Mouse (Mus musculus): ENCODE measurements around the gene Gm3173.
"Not testable (repeated sequence)": the region's sequence is repeated elsewhere in the genome, so short reads cannot be mapped to it uniquely, and the experiment has no call there.

The Gm3173 gene

DNA sequence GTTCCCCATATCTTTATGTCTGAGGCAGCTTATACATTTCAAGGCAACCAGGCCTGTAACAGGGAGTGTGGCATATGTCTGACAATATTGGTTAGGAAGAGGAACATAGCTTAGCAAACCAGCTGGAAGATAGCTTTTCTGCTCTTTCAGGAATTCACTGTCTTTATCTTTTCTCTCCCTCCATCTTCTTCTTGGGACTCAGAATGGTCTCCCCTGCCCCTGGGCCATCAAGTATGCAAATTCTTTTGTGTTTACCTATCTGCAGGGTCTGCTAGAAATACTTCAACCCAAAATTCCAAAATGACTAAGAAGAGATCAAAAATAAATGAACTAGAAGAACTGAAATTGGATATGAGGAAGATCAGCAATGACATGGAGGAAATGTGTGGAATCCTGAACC is at the start of gene Gm3173:
Gene Gm3173, plus strand, starts transcription at position 301 of the 400 bp plus-strand sequence.
- DNase-seq, result not testable (repeated sequence)

GRCm38 (mm10) chr14:4385606-4386005 is 45.2 kb upstream of the Gm3173 start:
- peak in 1 of 2 experiments; percentile 30 for DNase-seq

GRCm38 (mm10) chr14:4392841-4393530 is 37.8 kb upstream of the Gm3173 start:
- not testable (repeated sequence) for DNase-seq

GRCm38 (mm10) chr14:4397226-4397625 is 33.6 kb upstream of the Gm3173 start, which contains the start of gene Gm3159:
Gm3159 (plus strand) TSS chr14:4397526.
- not testable (repeated sequence) for DNase-seq

DNA sequence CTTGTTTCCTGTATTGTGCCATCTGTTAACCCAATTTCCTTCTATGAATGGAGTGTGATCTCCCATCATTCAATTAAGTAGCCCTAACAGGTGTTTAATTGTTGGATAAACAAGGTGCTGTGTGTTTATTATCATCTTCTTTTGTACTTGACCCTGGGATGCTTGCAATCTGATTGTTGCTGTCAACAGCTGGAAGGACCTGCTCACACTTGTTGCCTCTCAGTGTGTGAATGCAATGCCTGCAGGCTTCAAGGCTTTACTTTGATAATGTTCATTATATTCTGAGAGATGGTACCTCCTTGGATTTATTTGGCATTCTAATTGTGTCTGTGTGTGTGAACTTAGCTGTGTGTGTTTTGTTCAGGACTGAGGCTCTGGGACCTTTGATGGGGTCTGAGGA is 32.2 kb upstream of the Gm3173 start:
- peak in 1 of 2 experiments; percentile 26 for DNase-seq

DNA sequence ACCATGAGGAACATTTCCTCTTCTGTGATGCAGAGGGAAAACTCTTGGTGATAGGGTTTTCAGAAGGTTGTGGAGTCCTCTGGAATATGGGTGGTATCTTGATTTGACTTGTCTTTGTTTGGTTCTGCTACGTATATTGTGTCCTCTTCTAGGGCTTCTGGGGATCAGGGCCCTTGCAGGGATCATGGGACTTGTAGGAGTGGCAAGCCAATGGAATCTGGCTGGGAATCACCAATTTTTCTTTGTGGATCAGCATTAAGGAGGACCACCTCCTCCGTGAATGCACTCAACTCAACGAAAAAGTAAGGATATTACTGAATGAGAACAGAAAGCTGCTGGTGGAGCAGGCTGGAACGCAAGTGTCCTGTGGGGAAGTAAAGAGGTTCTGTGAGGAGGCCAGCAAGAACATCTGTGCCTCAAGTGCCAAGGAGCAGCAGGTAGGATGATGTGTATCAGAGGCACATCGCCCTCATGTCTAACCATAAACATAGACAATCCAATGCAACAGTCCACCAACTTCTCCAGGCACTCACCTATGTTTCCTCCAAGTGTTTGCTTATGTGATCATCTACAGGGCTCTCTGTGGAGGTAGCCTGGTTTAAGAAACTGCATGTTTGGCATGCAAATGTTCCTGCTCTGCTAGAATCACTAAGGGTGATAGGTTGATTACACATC is 30.5 kb upstream of the Gm3173 start:
- peak in 1 of 2 experiments; percentile 37 for DNase-seq

- peak in 1 of 2 experiments; percentile 34 for DNase-seq
These were observed 29.5 kb upstream of the Gm3173 start for GRCm38 (mm10) chr14:4401245-4401644.

DNA sequence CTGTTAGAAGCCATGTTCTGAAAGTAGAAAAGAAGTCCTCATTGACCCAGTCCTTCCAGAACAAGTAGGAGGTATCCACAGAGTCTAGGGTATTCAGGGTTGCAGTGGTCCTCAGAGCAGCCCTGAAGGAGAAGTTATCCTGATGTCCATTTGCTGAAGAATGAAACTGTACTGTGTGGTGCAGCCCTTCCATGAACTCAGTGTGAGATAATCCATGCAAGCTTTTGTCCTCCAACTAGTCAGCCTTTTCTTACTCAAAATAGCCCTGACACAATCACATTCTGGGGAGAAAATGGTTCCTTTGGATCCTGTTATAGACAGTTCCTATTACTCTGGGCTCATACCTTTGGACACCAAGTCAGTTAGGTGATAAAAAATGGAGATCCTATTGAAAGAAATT is 27.0 kb upstream of the Gm3173 start:
- DNase-seq, result not testable (repeated sequence)

DNA sequence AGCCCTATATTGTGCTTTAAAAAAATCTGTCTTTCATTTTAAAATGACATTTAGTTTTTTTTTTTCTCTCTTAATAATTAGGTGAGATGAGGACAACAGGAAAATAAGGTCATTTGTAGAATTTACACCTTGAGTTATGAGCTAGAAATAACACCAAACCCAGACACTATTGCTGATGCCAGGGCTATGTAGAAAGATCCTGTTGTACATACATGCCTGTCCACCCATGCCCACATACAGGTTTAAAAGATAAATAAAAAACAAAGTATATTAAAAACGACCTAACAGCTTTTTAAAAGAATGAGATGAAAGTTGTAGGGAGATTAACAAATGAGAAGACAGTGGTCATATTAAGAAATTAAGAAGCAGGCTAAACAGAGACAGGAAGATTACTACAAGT is 20.9 kb upstream of the Gm3173 start:
- DNase-seq, result not testable (repeated sequence)

DNA sequence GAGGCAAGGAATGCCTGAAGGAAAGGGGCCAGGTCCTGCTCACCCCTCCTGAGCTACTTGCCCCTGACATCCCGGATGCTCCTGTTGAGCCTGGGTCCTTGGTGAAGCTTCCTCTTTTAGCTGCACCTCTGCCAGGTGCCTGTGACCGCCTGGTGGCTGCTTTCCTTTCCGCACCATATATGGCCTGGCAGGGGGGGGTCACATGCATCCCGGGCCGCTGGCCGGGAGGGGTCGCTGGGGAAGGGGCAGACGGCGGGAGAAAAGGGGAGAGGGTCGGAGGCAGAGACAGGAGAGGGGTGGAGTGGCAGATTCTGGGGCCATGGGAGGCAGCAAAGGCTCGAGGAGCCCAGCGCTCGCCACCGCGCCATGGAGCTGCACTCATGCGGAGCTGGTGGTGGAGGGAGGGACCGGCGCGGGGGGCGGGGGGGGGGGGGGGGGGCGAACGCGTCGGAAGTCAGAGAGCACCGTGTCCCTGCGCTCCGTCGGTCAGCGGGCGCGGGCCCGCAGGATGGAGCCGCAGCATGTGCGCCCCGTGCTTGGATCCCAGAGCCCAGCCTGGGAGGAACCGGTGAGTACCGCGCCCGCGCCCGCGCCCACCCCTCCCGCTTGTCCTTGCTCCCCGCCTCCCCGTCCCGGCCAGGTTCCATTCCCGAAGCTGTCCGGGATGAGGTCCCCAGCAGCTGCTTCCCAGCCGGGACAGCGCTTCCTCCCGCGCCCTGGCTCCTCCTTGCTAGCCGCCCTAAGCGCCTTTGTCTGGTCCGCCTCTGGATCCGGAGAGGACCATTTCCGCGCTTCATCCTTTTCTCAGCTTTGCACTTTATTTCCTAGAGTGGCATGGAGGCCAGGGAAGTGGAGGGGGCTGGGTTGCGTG is 15.6 kb upstream of the Gm3173 start, which contains the start of gene Gm3164:
Gene Gm3164, plus strand, starts transcription at position 484 of the 871 bp plus-strand sequence.
- DNase-seq, result peak; percentile 35 to 86

DNA sequence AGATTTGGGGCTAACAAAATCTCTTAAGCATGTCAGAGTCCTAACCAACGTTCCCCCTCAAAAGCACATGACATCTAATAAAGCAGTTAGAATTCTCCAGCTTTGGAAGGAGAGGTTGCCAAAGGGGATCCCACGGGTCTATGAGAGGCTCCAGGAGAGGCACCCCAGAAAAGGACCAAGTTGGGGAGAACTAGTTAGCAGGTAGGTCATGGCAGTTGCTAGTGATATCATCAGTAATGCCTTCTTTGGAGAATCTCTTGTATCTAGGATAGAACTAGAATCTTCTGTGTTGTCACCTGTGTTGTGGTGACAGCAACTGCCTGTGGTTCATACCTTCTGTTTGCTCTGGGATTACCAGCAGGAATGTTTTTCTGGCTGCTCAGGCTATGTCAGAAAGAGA is 50.7 kb downstream of the Gm3173 start, which contains the start of gene Gm3182:
Gene Gm3182, plus strand, starts transcription at position 301 of the 400 bp plus-strand sequence.
- not testable (repeated sequence) for DNase-seq

- DNase-seq, result not testable (repeated sequence)
These were observed 68.6 kb downstream of the Gm3173 start for GRCm38 (mm10) chr14:4499425-4499824.

- not testable (repeated sequence) for DNase-seq
These were observed 124.3 kb downstream of the Gm3173 start, which contains the start of gene Gm3047 for GRCm38 (mm10) chr14:4555105-4555504. Gm3047 (plus strand) TSS chr14:4555405.
